Mouse (Mus musculus) bone marrow macrophage, adult 2 months (primary cell): ENCODE results near the gene 4930447C04Rik.

ENCODE experiments used
- CTCF ChIP-seq: IDR thresholded peaks from 2 replicates; pipeline ENCODE4 v1.5.1; 2012; ENCODE audit warnings: low read depth, mild to moderate bottlenecking, low read length, moderate library complexity
- POLR2A ChIP-seq: IDR thresholded peaks from 2 replicates; pipeline ENCODE4 v1.6.1; 2012; ENCODE audit warnings: mild to moderate bottlenecking, low read depth, low read length, borderline replicate concordance

GRCm38 (mm10) chr12:72854377-72855032 is 86.1 kb downstream of the 4930447C04Rik start:
- TF ChIP-seq CTCF: no peak
- no peak for TF ChIP-seq POLR2A
